Mouse (Mus musculus): ENCODE measurements around the gene Casp8. TPM values are rescaled to one million over a fixed set of nuclear protein-coding genes. Genes with fewer than 3 reads are reported as not detected.

The Casp8 gene
- polyA plus RNA-seq, 1 experiment: 4.5 TPM

GRCm38 (mm10) chr1:58775361-58775760, 19.8 kb upstream of the Casp8 start:
- H3K36me3 ChIP-seq (ENCODE audit: control insufficient read depth, insufficient read depth, low read length, poor library complexity, severe bottlenecking): no peaks in the 10 kb centered on the region
- H3K9me3 ChIP-seq (replicated peaks; ENCODE audit: control insufficient read depth, insufficient read depth, low read length, poor library complexity, severe bottlenecking): peaks cover 4% of the 10 kb centered on the region; the same call in 1 of the 2 replicates
- no peak for TF ChIP-seq POLR2A (IDR thresholded peaks at IDR 0.05; ENCODE audit: insufficient read depth, low read length)
- TF ChIP-seq CTCF (IDR thresholded peaks at IDR 0.05; ENCODE audit: low read depth, low read length): no peak
- no peak for TF ChIP-seq EP300 (IDR thresholded peaks at IDR 0.05; ENCODE audit: insufficient read depth, low read depth, low read length)
- H3K9ac ChIP-seq (ENCODE audit: low read depth, poor library complexity, severe bottlenecking): no peak overlapping the region
- no peak overlapping the region for H3K27ac ChIP-seq (ENCODE audit: insufficient read depth, low read length)
- no peak overlapping the region for H3K4me3 ChIP-seq (ENCODE audit: low read depth, low read length)
- no peaks in the 10 kb centered on the region for H3K27me3 ChIP-seq (ENCODE audit: control insufficient read depth, insufficient read depth, low read length, poor library complexity, severe bottlenecking)
- no peaks in the 10 kb centered on the region for H3K4me1 ChIP-seq (ENCODE audit: control insufficient read depth, insufficient read depth, low read length)

- TF ChIP-seq EP300 (IDR thresholded peaks at IDR 0.05; ENCODE audit: insufficient read depth, low read depth, low read length) (no peak), CTCF (IDR thresholded peaks at IDR 0.05; ENCODE audit: low read depth, low read length) (no peak), POLR2A (IDR thresholded peaks at IDR 0.05; ENCODE audit: insufficient read depth, low read length) (no peak)
Observed at GRCm38 (mm10) chr1:58777583-58777982, 17.6 kb upstream of the Casp8 start.

GRCm38 (mm10) chr1:58778226-58778625, 16.9 kb upstream of the Casp8 start:
- H3K4me3 ChIP-seq (ENCODE audit: low read depth, low read length): no peak overlapping the region
- TF ChIP-seq CTCF (IDR thresholded peaks at IDR 0.05; ENCODE audit: low read depth, low read length): no peak
- no peak for TF ChIP-seq POLR2A (IDR thresholded peaks at IDR 0.05; ENCODE audit: insufficient read depth, low read length)
- no peak for TF ChIP-seq EP300 (IDR thresholded peaks at IDR 0.05; ENCODE audit: insufficient read depth, low read depth, low read length)
- H3K27ac ChIP-seq (ENCODE audit: insufficient read depth, low read length): no peak overlapping the region
- no peak overlapping the region for H3K9ac ChIP-seq (ENCODE audit: low read depth, poor library complexity, severe bottlenecking)
- H3K9me3 ChIP-seq (replicated peaks; ENCODE audit: control insufficient read depth, insufficient read depth, low read length, poor library complexity, severe bottlenecking): peaks cover 4% of the 10 kb centered on the region; the same call in 1 of the 2 replicates
- H3K4me1 ChIP-seq (ENCODE audit: control insufficient read depth, insufficient read depth, low read length): no peaks in the 10 kb centered on the region
- H3K36me3 ChIP-seq (ENCODE audit: control insufficient read depth, insufficient read depth, low read length, poor library complexity, severe bottlenecking): no peaks in the 10 kb centered on the region
- no peaks in the 10 kb centered on the region for H3K27me3 ChIP-seq (ENCODE audit: control insufficient read depth, insufficient read depth, low read length, poor library complexity, severe bottlenecking)

More at GRCm38 (mm10) chr1:58777583-58777982, 17.6 kb upstream of the Casp8 start:
- no peak overlapping the region for H3K27ac ChIP-seq (ENCODE audit: insufficient read depth, low read length)
- no peaks in the 10 kb centered on the region for H3K36me3 ChIP-seq (ENCODE audit: control insufficient read depth, insufficient read depth, low read length, poor library complexity, severe bottlenecking)
- no peaks in the 10 kb centered on the region for H3K27me3 ChIP-seq (ENCODE audit: control insufficient read depth, insufficient read depth, low read length, poor library complexity, severe bottlenecking)
- peaks cover 4% of the 10 kb centered on the region; the same call in 1 of the 2 replicates for H3K9me3 ChIP-seq (replicated peaks; ENCODE audit: control insufficient read depth, insufficient read depth, low read length, poor library complexity, severe bottlenecking)
- no peak overlapping the region for H3K4me3 ChIP-seq (ENCODE audit: low read depth, low read length)
- no peaks in the 10 kb centered on the region for H3K4me1 ChIP-seq (ENCODE audit: control insufficient read depth, insufficient read depth, low read length)
- no peak overlapping the region for H3K9ac ChIP-seq (ENCODE audit: low read depth, poor library complexity, severe bottlenecking)

- Histone ChIP-seq H3K9me3 (replicated peaks; ENCODE audit: control insufficient read depth, insufficient read depth, low read length, poor library complexity, severe bottlenecking) (peaks cover 12% of the 10 kb centered on the region), H3K27ac (ENCODE audit: insufficient read depth, low read length) (no peak overlapping the region), H3K36me3 (ENCODE audit: control insufficient read depth, insufficient read depth, low read length, poor library complexity, severe bottlenecking) (no peaks in the 10 kb centered on the region), H3K4me1 (ENCODE audit: control insufficient read depth, insufficient read depth, low read length) (no peaks in the 10 kb centered on the region), H3K27me3 (ENCODE audit: control insufficient read depth, insufficient read depth, low read length, poor library complexity, severe bottlenecking) (no peaks in the 10 kb centered on the region), H3K4me3 (ENCODE audit: low read depth, low read length) (no peak overlapping the region), H3K9ac (ENCODE audit: low read depth, poor library complexity, severe bottlenecking) (no peak overlapping the region)
- no peak for TF ChIP-seq POLR2A (IDR thresholded peaks at IDR 0.05; ENCODE audit: insufficient read depth, low read length)
- no peak for TF ChIP-seq EP300 (IDR thresholded peaks at IDR 0.05; ENCODE audit: insufficient read depth, low read depth, low read length)
- TF ChIP-seq CTCF (IDR thresholded peaks at IDR 0.05; ENCODE audit: low read depth, low read length): no peak
Observed at GRCm38 (mm10) chr1:58786276-58786675, 8.9 kb upstream of the Casp8 start.

GRCm38 (mm10) chr1:58788410-58788809, 6.8 kb upstream of the Casp8 start:
- no peak overlapping the region for H3K4me3 ChIP-seq (ENCODE audit: low read depth, low read length)
- TF ChIP-seq CTCF (IDR thresholded peaks at IDR 0.05; ENCODE audit: low read depth, low read length): no peak
- no peak for TF ChIP-seq EP300 (IDR thresholded peaks at IDR 0.05; ENCODE audit: insufficient read depth, low read depth, low read length)
- no peak overlapping the region for H3K27ac ChIP-seq (ENCODE audit: insufficient read depth, low read length)

GRCm38 (mm10) chr1:58794705-58795104, 469 bp upstream of the Casp8 start:
- Histone ChIP-seq H3K36me3 (ENCODE audit: control insufficient read depth, insufficient read depth, low read length, poor library complexity, severe bottlenecking) (no peaks in the 10 kb centered on the region), H3K4me3 (ENCODE audit: low read depth, low read length) (no peak overlapping the region), H3K27ac (ENCODE audit: insufficient read depth, low read length) (no peak overlapping the region), H3K9me3 (replicated peaks; ENCODE audit: control insufficient read depth, insufficient read depth, low read length, poor library complexity, severe bottlenecking) (peaks cover 17% of the 10 kb centered on the region), H3K9ac (ENCODE audit: low read depth, poor library complexity, severe bottlenecking) (no peak overlapping the region), H3K27me3 (ENCODE audit: control insufficient read depth, insufficient read depth, low read length, poor library complexity, severe bottlenecking) (peaks cover 1% of the 10 kb centered on the region; the same call in 1 of the 2 replicates), H3K4me1 (ENCODE audit: control insufficient read depth, insufficient read depth, low read length) (no peaks in the 10 kb centered on the region)
- no peak for TF ChIP-seq CTCF (IDR thresholded peaks at IDR 0.05; ENCODE audit: low read depth, low read length)
- TF ChIP-seq EP300 (IDR thresholded peaks at IDR 0.05; ENCODE audit: insufficient read depth, low read depth, low read length): no peak
- no peak for TF ChIP-seq POLR2A (IDR thresholded peaks at IDR 0.05; ENCODE audit: insufficient read depth, low read length)

More at GRCm38 (mm10) chr1:58788410-58788809, 6.8 kb upstream of the Casp8 start:
- H3K4me1 ChIP-seq (ENCODE audit: control insufficient read depth, insufficient read depth, low read length): no peaks in the 10 kb centered on the region
- no peak overlapping the region for H3K9ac ChIP-seq (ENCODE audit: low read depth, poor library complexity, severe bottlenecking)
- H3K36me3 ChIP-seq (ENCODE audit: control insufficient read depth, insufficient read depth, low read length, poor library complexity, severe bottlenecking): no peaks in the 10 kb centered on the region
- peaks cover 22% of the 10 kb centered on the region for H3K9me3 ChIP-seq (replicated peaks; ENCODE audit: control insufficient read depth, insufficient read depth, low read length, poor library complexity, severe bottlenecking)
- H3K27me3 ChIP-seq (ENCODE audit: control insufficient read depth, insufficient read depth, low read length, poor library complexity, severe bottlenecking): no peaks in the 10 kb centered on the region

Data from ES-Bruce4 (cell line).